In genomic region chr10:118787280-118787690, GRCm38 (mm10) we compare ENCODE assay signal across 15 mouse cellular contexts.
DNase-seq lines count a peak whose midpoint lies in the region; ATAC-seq lines count a peak whose summit lies in the region.
"Had no signal": no experiment of that assay in that cellular context is flagged by ENCODE, and none has a peak within 500 bp of the region (broad histone marks: within the 10 kb centered on the region; RNA-seq: fewer than 3 reads in every experiment).

No protein-coding gene starts in this region.

- no peak for ATAC-seq in forebrain, embryonic 15.5 days (replicated peaks)
- ATAC-seq: forebrain, embryonic 16.5 days; midbrain, embryonic 16.5 days had no signal

- 88% methylated on average over 8 of the region's 8 CpGs for WGBS in forebrain, embryonic 15.5 days

- H3K27me3 ChIP-seq in splenic B cell, adult 2 months (ENCODE audit: control insufficient read depth, insufficient read depth, low read length, poor library complexity, severe bottlenecking), result no peaks in the 10 kb centered on the region
- no peaks in the 10 kb centered on the region for H3K27me3 ChIP-seq in forebrain, embryonic 15.5 days
- H3K27me3 ChIP-seq: embryonic facial prominence, embryonic 12.5 days; limb, embryonic 15.5 days had no signal

- H3K4me3 ChIP-seq in forebrain, embryonic 15.5 days, result no peak overlapping the region
- H3K4me3 ChIP-seq: embryonic facial prominence, embryonic 12.5 days; limb, embryonic 15.5 days had no signal

- peak; percentile 16 for DNase-seq in lung, postnatal 10 days
- no peak for DNase-seq in lung, postnatal 25 days (ENCODE audit: low spot score)
- peak; percentile 66 for DNase-seq in ES-CJ7 (ENCODE audit: low read depth, low spot score)
- DNase-seq in induced T-regulatory cell, adult 2 months (ENCODE audit: low read depth), result peak; percentile 78
- DNase-seq in splenic B cell, adult 2 months (ENCODE audit: low read depth, low spot score), result peak; percentile 52
- no peak for DNase-seq in layer of hippocampus, postnatal 36 days
- DNase-seq: cerebellum, adult 8-10 months; kidney, adult 2 months; kidney, postnatal 25 days; lung, embryonic 14.5 days had no signal

- no peak overlapping the region for H3K27ac ChIP-seq in forebrain, embryonic 15.5 days (replicated peaks)
- H3K27ac ChIP-seq: embryonic facial prominence, embryonic 12.5 days; limb, embryonic 15.5 days had no signal

- no peak overlapping the region for H3K9ac ChIP-seq in forebrain, embryonic 15.5 days (replicated peaks)
- H3K9ac ChIP-seq: embryonic facial prominence, embryonic 12.5 days; limb, embryonic 15.5 days; lung, embryonic 14.5 days had no signal

- H3K4me2 ChIP-seq in forebrain, embryonic 15.5 days (replicated peaks), result no peak overlapping the region
- H3K4me2 ChIP-seq: embryonic facial prominence, embryonic 12.5 days; limb, embryonic 15.5 days; lung, embryonic 14.5 days had no signal

- no peaks in the 10 kb centered on the region for H3K9me3 ChIP-seq in forebrain, embryonic 15.5 days
- H3K9me3 ChIP-seq: embryonic facial prominence, embryonic 12.5 days; limb, embryonic 15.5 days had no signal

- peaks cover 5% of the 10 kb centered on the region; the same call in 1 of the 2 replicates for H3K4me1 ChIP-seq in forebrain, embryonic 15.5 days
- H3K4me1 ChIP-seq: limb, embryonic 15.5 days had no signal

- no peaks in the 10 kb centered on the region for H3K36me3 ChIP-seq in splenic B cell, adult 2 months (ENCODE audit: control insufficient read depth, insufficient read depth, low read length, poor library complexity, severe bottlenecking)
- no peaks in the 10 kb centered on the region for H3K36me3 ChIP-seq in forebrain, embryonic 15.5 days
- H3K36me3 ChIP-seq: embryonic facial prominence, embryonic 12.5 days; limb, embryonic 15.5 days had no signal

Comparison
In these comparisons a context has a peak if more than half of its experiments do, and no peak if none do; other contexts are left out.
1. DNase-seq: peak in lung, postnatal 10 days (single experiment), ES-CJ7 (single experiment), induced T-regulatory cell, adult 2 months (single experiment) and splenic B cell, adult 2 months (single experiment); none in lung, postnatal 25 days (single experiment) and layer of hippocampus, postnatal 36 days (0 of 2).